Mouse (Mus musculus): ENCODE data around the gene Palmd. TPM values are rescaled to one million over a fixed set of nuclear protein-coding genes. Genes with fewer than 3 reads are reported as not detected.

Gene Palmd
- polyA plus RNA-seq, 1 experiment, result 7.9 TPM

GRCm38 (mm10) chr3:116955061-116955460 is 13.7 kb downstream of the Palmd start:
- TF ChIP-seq CTCF (IDR thresholded peaks at IDR 0.05; ENCODE audit: borderline replicate concordance, extremely low read depth, insufficient read depth, insufficient read length) (no peak), POLR2A (IDR thresholded peaks at IDR 0.05; ENCODE audit: borderline replicate concordance, extremely low read depth, insufficient read depth, insufficient read length, poor library complexity, severe bottlenecking) (no peak)
- DNase-seq (ENCODE audit: low read depth), result no peak

GRCm38 (mm10) chr3:116953366-116953765 is 15.4 kb downstream of the Palmd start:
- TF ChIP-seq CTCF (IDR thresholded peaks at IDR 0.05; ENCODE audit: borderline replicate concordance, extremely low read depth, insufficient read depth, insufficient read length) (no peak), POLR2A (IDR thresholded peaks at IDR 0.05; ENCODE audit: borderline replicate concordance, extremely low read depth, insufficient read depth, insufficient read length, poor library complexity, severe bottlenecking) (no peak)

GRCm38 (mm10) chr3:116952242-116952899 is 16.4 kb downstream of the Palmd start:
- no peak for TF ChIP-seq POLR2A (IDR thresholded peaks at IDR 0.05; ENCODE audit: borderline replicate concordance, extremely low read depth, insufficient read depth, insufficient read length, poor library complexity, severe bottlenecking)
- no peak for TF ChIP-seq CTCF (IDR thresholded peaks at IDR 0.05; ENCODE audit: borderline replicate concordance, extremely low read depth, insufficient read depth, insufficient read length)
- no peak for DNase-seq (ENCODE audit: low read depth)

More at GRCm38 (mm10) chr3:116953366-116953765, 15.4 kb downstream of the Palmd start:
- no peak for DNase-seq (ENCODE audit: low read depth)

- no peak for TF ChIP-seq POLR2A (IDR thresholded peaks at IDR 0.05; ENCODE audit: borderline replicate concordance, extremely low read depth, insufficient read depth, insufficient read length, poor library complexity, severe bottlenecking)
- no peak for TF ChIP-seq CTCF (IDR thresholded peaks at IDR 0.05; ENCODE audit: borderline replicate concordance, extremely low read depth, insufficient read depth, insufficient read length)
- DNase-seq (ENCODE audit: low read depth), result no peak
These were observed 17.3 kb downstream of the Palmd start for GRCm38 (mm10) chr3:116951489-116951888.

- TF ChIP-seq CTCF (IDR thresholded peaks at IDR 0.05; ENCODE audit: borderline replicate concordance, extremely low read depth, insufficient read depth, insufficient read length) (no peak), POLR2A (IDR thresholded peaks at IDR 0.05; ENCODE audit: borderline replicate concordance, extremely low read depth, insufficient read depth, insufficient read length, poor library complexity, severe bottlenecking) (no peak)
- DNase-seq (ENCODE audit: low read depth), result no peak
These were observed 18.1 kb downstream of the Palmd start for GRCm38 (mm10) chr3:116950665-116951115.

- TF ChIP-seq CTCF (IDR thresholded peaks at IDR 0.05; ENCODE audit: borderline replicate concordance, extremely low read depth, insufficient read depth, insufficient read length), result no peak
- no peak for TF ChIP-seq POLR2A (IDR thresholded peaks at IDR 0.05; ENCODE audit: borderline replicate concordance, extremely low read depth, insufficient read depth, insufficient read length, poor library complexity, severe bottlenecking)
- no peak for DNase-seq (ENCODE audit: low read depth)
These were observed 22.3 kb downstream of the Palmd start for GRCm38 (mm10) chr3:116946476-116946875.

GRCm38 (mm10) chr3:116943422-116943821 is 25.4 kb downstream of the Palmd start:
- TF ChIP-seq POLR2A (IDR thresholded peaks at IDR 0.05; ENCODE audit: borderline replicate concordance, extremely low read depth, insufficient read depth, insufficient read length, poor library complexity, severe bottlenecking) (no peak), CTCF (IDR thresholded peaks at IDR 0.05; ENCODE audit: borderline replicate concordance, extremely low read depth, insufficient read depth, insufficient read length) (no peak)
- no peak for DNase-seq (ENCODE audit: low read depth)

- no peak for TF ChIP-seq CTCF (IDR thresholded peaks at IDR 0.05; ENCODE audit: borderline replicate concordance, extremely low read depth, insufficient read depth, insufficient read length)
- no peak for TF ChIP-seq POLR2A (IDR thresholded peaks at IDR 0.05; ENCODE audit: borderline replicate concordance, extremely low read depth, insufficient read depth, insufficient read length, poor library complexity, severe bottlenecking)
- DNase-seq (ENCODE audit: low read depth), result no peak
These were observed 26.0 kb downstream of the Palmd start for GRCm38 (mm10) chr3:116942751-116943150.

- DNase-seq (ENCODE audit: low read depth), result no peak
- TF ChIP-seq POLR2A (IDR thresholded peaks at IDR 0.05; ENCODE audit: borderline replicate concordance, extremely low read depth, insufficient read depth, insufficient read length, poor library complexity, severe bottlenecking) (no peak), CTCF (IDR thresholded peaks at IDR 0.05; ENCODE audit: borderline replicate concordance, extremely low read depth, insufficient read depth, insufficient read length) (no peak)
These were observed 27.1 kb downstream of the Palmd start for GRCm38 (mm10) chr3:116941559-116942117.

GRCm38 (mm10) chr3:116940804-116941558 is 27.8 kb downstream of the Palmd start:
- TF ChIP-seq POLR2A (IDR thresholded peaks at IDR 0.05; ENCODE audit: borderline replicate concordance, extremely low read depth, insufficient read depth, insufficient read length, poor library complexity, severe bottlenecking) (no peak), CTCF (IDR thresholded peaks at IDR 0.05; ENCODE audit: borderline replicate concordance, extremely low read depth, insufficient read depth, insufficient read length) (no peak)
- no peak for DNase-seq (ENCODE audit: low read depth)

- peak; percentile 62 for DNase-seq (ENCODE audit: low read depth)
- TF ChIP-seq POLR2A (IDR thresholded peaks at IDR 0.05; ENCODE audit: borderline replicate concordance, extremely low read depth, insufficient read depth, insufficient read length, poor library complexity, severe bottlenecking) (no peak), CTCF (IDR thresholded peaks at IDR 0.05; ENCODE audit: borderline replicate concordance, extremely low read depth, insufficient read depth, insufficient read length) (no peak)
These were observed 31.7 kb downstream of the Palmd start for GRCm38 (mm10) chr3:116936934-116937691.
